Mouse (Mus musculus) kidney, adult 9 months (tissue): ENCODE measurements around the gene Slc19a1.

Source experiments
- DNase-seq: peaks from one replicate; pipeline ENCODE4 v3.0.0; 2022

Gene Slc19a1

GRCm38 (mm10) chr10:77031768-77032375, at the start of gene Slc19a1:
Gene Slc19a1 (plus strand): TSS chr10:77032241.
- peak; percentile 80 for DNase-seq

GRCm38 (mm10) chr10:76988586-76988985, 43.5 kb upstream of the Slc19a1 start:
- no peak for DNase-seq

GRCm38 (mm10) chr10:76992456-76992855, 39.6 kb upstream of the Slc19a1 start:
- DNase-seq: no peak

GRCm38 (mm10) chr10:76997759-76998513, 34.1 kb upstream of the Slc19a1 start:
- DNase-seq: peak; percentile 93

- DNase-seq: no peak
These were observed 27.1 kb upstream of the Slc19a1 start for GRCm38 (mm10) chr10:77004936-77005335.

- DNase-seq: peak; percentile 78
These were observed 24.5 kb upstream of the Slc19a1 start for GRCm38 (mm10) chr10:77007433-77008108.

- peak; percentile 72 for DNase-seq
These were observed 23.9 kb upstream of the Slc19a1 start for GRCm38 (mm10) chr10:77008109-77008561.

GRCm38 (mm10) chr10:77008698-77009097, 23.3 kb upstream of the Slc19a1 start:
- DNase-seq: no peak

- peak; percentile 93 for DNase-seq
These were observed 20.4 kb upstream of the Slc19a1 start for GRCm38 (mm10) chr10:77011681-77012080.

- no peak for DNase-seq
These were observed 16.0 kb upstream of the Slc19a1 start for GRCm38 (mm10) chr10:77016080-77016479.

- DNase-seq: no peak
These were observed 15.5 kb upstream of the Slc19a1 start for GRCm38 (mm10) chr10:77016499-77016898.

- DNase-seq: no peak
These were observed 15.0 kb upstream of the Slc19a1 start for GRCm38 (mm10) chr10:77017061-77017460.

- DNase-seq: peak; percentile 58
These were observed 14.4 kb upstream of the Slc19a1 start for GRCm38 (mm10) chr10:77017662-77018061.

GRCm38 (mm10) chr10:77021399-77022052, 10.5 kb upstream of the Slc19a1 start:
- peak; percentile 87 for DNase-seq

GRCm38 (mm10) chr10:77022301-77023130, 9.5 kb upstream of the Slc19a1 start:
- DNase-seq: peak; percentile 92

GRCm38 (mm10) chr10:77024231-77024630, 7.8 kb upstream of the Slc19a1 start:
- DNase-seq: no peak

- peak; percentile 96 for DNase-seq
These were observed 5.1 kb upstream of the Slc19a1 start for GRCm38 (mm10) chr10:77026944-77027343.

GRCm38 (mm10) chr10:77028782-77029296, 3.2 kb upstream of the Slc19a1 start:
- DNase-seq: peak; percentile 69

GRCm38 (mm10) chr10:77029761-77030160, 2.3 kb upstream of the Slc19a1 start:
- peak; percentile 90 for DNase-seq

GRCm38 (mm10) chr10:77030666-77031065, 1.4 kb upstream of the Slc19a1 start:
- no peak for DNase-seq

GRCm38 (mm10) chr10:77032591-77033322, 716 bp downstream of the Slc19a1 start:
- peak; percentile 97 for DNase-seq
